Mouse (Mus musculus): Measurements from ENCODE around the gene Miga1.
"Not testable (repeated sequence)": the region's sequence is repeated elsewhere in the genome, so short reads cannot be mapped to it uniquely, and the experiment has no call there.

The Miga1 gene

GRCm38 (mm10) chr3:152321765-152322547 is 18.3 kb downstream of the Miga1 start:
- DNase-seq (ENCODE audit: low spot score): no peak

GRCm38 (mm10) chr3:152320972-152321645 is 19.1 kb downstream of the Miga1 start:
- no peak for DNase-seq (ENCODE audit: low spot score)

- not testable (repeated sequence) for DNase-seq (ENCODE audit: low spot score)
These were observed 23.6 kb downstream of the Miga1 start for GRCm38 (mm10) chr3:152316447-152317173.

- peak; percentile 71 for DNase-seq (ENCODE audit: low spot score)
These were observed 24.6 kb downstream of the Miga1 start for GRCm38 (mm10) chr3:152315613-152316012.

GRCm38 (mm10) chr3:152314666-152315065 is 25.5 kb downstream of the Miga1 start:
- DNase-seq (ENCODE audit: low spot score): not testable (repeated sequence)

- no peak for DNase-seq (ENCODE audit: low spot score)
These were observed 31.0 kb downstream of the Miga1 start for GRCm38 (mm10) chr3:152309250-152309645.

- no peak for DNase-seq (ENCODE audit: low spot score)
These were observed 31.5 kb downstream of the Miga1 start for GRCm38 (mm10) chr3:152308485-152309249.

- DNase-seq (ENCODE audit: low spot score): no peak
These were observed 34.2 kb downstream of the Miga1 start for GRCm38 (mm10) chr3:152305971-152306370.

- DNase-seq (ENCODE audit: low spot score): no peak
These were observed 35.1 kb downstream of the Miga1 start for GRCm38 (mm10) chr3:152305080-152305479.

- no peak for DNase-seq (ENCODE audit: low spot score)
These were observed 36.0 kb downstream of the Miga1 start for GRCm38 (mm10) chr3:152304093-152304815.

- no peak for DNase-seq (ENCODE audit: low spot score)
These were observed 37.2 kb downstream of the Miga1 start for GRCm38 (mm10) chr3:152302991-152303390.

GRCm38 (mm10) chr3:152300376-152301337 is 39.5 kb downstream of the Miga1 start:
- no peak for DNase-seq (ENCODE audit: low spot score)

GRCm38 (mm10) chr3:152295896-152296295 is 44.3 kb downstream of the Miga1 start:
- no peak for DNase-seq (ENCODE audit: low spot score)

- DNase-seq (ENCODE audit: low spot score): no peak
These were observed 45.8 kb downstream of the Miga1 start for GRCm38 (mm10) chr3:152294400-152294799.

- DNase-seq (ENCODE audit: low spot score): no peak
These were observed 46.6 kb downstream of the Miga1 start for GRCm38 (mm10) chr3:152293530-152294181.

GRCm38 (mm10) chr3:152291895-152292294 is 48.3 kb downstream of the Miga1 start:
- no peak for DNase-seq (ENCODE audit: low spot score)

- no peak for DNase-seq (ENCODE audit: low spot score)
These were observed 49.9 kb downstream of the Miga1 start for GRCm38 (mm10) chr3:152290175-152290798.

- DNase-seq (ENCODE audit: low spot score): no peak
These were observed 51.5 kb downstream of the Miga1 start for GRCm38 (mm10) chr3:152288740-152289139.

- DNase-seq (ENCODE audit: low spot score): no peak
These were observed 51.9 kb downstream of the Miga1 start for GRCm38 (mm10) chr3:152288276-152288675.
